Mouse (Mus musculus) cortical plate, adult 2 months (tissue): Measurements from ENCODE around the gene Cdipt. TPM values are rescaled to one million over a fixed set of nuclear protein-coding genes. Genes with fewer than 3 reads are reported as not detected.
A peak's percentile ranks its signal among the peaks of the same experiment; 100 is the strongest.

Experiments used
- H3K27ac ChIP-seq: fragments of 200-500 bp; 2 replicates; pipeline ENCODE4 v1.5.1; 2012; ENCODE audit warnings: low read length, control low read depth, inconsistent platforms; ENCODE audit not compliant: insufficient read depth
- H3K4me1 ChIP-seq: fragments of 200-500 bp; 2 replicates; pipeline ENCODE4 v1.6.1; 2011; ENCODE audit warnings: low read length; ENCODE audit not compliant: control insufficient read depth, insufficient read depth
- H3K4me3 ChIP-seq: fragments of 200-500 bp; 2 replicates; pipeline ENCODE4 v1.5.1; 2011; ENCODE audit warnings: mild to moderate bottlenecking, low read length, control low read depth; ENCODE audit not compliant: insufficient read depth
- CTCF ChIP-seq: fragments of 200-500 bp; IDR thresholded peaks from 2 replicates; pipeline ENCODE4 v1.5.1; 2011; ENCODE audit warnings: mild to moderate bottlenecking, control low read depth, low read length; ENCODE audit not compliant: insufficient read depth; ENCODE audit errors: extremely low read depth
- POLR2A ChIP-seq: fragments of 200-500 bp; IDR thresholded peaks from 2 replicates; pipeline ENCODE4 v1.6.1; 2011; ENCODE audit warnings: mild to moderate bottlenecking, low read length, control low read depth; ENCODE audit not compliant: insufficient read depth; ENCODE audit errors: extremely low read depth
- polyA plus RNA-seq: library from polyadenylated mRNA; depleted of rRNA; stranded (reverse); fragments of >200 nt; gene quantifications from 2 replicates; pipeline ENCODE4 v1.2.3, GENCODE M21; 2012

Cdipt gene
- polyA plus RNA-seq, 1 experiment: 253 TPM

DNA sequence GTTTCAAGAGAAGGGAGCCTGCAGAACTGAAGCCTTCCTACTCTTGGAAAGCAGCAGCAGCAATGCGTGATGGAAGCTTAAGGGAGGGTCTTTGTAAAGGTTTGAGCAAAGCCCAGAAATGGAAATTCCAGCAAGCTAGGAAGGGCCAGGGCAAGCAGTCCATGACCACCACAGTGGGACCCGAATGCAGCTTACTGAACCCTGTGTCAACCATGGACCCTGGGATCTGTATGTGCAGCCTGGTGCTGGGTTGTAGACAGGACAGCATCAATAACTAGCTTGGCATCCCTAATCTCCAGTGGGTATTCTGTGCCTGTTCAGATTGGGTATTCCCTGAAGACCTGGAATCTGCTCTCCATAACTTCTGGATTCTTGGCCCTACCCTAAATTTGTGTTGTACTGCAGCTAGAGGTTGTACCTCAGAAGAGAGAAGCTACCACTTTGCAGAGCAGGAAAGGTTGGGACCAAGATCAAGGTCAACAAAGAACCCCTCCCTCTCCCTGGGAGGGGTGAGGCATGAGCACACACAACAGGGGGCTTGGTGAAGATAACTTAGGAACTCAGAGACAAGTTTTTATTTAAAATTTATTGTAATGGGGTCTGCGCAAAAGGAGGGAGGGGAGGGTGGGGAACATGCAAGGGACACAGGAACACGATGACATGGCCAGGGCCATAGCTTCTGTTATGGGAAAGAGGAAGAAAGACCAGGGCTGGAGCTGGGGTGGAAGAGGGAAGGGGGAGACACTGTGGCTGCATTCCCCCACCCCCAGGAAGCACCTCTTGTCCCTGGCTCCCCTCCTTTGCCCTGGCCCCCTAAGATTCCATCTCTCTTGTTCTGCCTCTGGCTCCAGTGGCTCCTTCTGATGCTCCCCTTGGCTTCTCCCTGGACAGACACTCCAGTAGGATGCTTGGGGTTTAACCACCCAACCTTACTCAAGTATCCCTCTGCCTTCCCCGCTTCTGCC is 46.1 kb downstream of the Cdipt start:
- H3K4me3 ChIP-seq: peak overlapping the region; percentile 85
- TF ChIP-seq POLR2A (peak; percentile 35; the same call in 1 of the 2 replicates), CTCF (no peak)
- peak overlapping the region; percentile 37 for H3K27ac ChIP-seq
- H3K4me1 ChIP-seq: peaks cover 11% of the 10 kb centered on the region

DNA sequence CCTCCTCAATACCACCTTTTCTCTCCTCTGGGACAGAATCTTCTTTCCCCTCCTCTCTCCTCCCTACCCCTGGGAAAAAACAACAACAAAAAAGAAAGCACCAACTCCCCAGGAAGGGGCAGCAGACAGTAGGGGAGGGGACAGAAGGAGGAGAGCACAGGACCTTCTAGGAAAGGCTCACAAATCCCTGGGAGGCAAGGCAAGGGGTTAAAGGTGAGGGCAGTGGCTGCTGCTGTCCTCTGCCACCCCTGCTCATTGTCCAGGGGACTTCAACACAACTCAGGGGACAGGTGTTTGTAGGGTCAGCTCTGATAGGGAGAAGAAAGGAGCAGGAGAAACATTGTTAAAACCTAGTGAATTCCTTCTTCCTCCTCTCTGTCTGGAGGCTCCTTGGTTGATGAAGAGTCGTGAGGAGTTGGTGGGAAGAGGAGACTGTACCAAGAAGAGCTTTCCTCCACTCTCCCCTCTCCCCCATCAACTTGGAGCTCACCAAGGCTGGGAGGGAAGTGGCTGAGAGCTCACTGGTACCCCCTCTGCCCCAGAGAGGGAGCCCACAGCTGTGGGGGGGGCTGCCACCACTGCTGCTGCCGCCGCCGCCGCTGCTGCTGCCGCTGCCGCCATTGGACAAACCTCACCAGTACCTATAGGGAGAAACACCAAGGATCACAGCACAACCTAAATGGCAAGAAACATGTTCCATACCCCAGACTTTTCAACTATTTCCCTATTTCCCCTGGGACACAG is 47.0 kb downstream of the Cdipt start:
- TF ChIP-seq POLR2A (no peak), CTCF (no peak)

DNA sequence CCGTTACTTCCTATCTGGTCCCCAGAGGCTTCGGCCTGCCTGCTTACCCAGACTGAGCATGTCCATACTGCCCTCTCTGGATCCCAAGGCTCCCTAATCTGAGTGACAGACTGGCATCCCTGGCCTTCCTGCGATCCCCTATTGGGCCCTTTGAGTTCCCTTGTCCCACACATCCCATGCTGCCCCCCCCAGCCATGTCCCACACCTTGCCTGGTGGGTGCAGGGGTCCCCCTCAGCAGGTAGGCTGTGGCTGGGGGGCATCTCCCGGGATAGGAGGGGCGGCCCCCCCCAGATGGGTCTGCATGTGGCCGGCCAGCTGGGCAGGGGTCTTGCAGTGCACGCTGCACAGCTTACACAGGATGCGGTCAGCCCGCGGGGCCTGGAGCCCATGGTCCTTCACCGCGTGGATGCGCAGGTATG is 47.6 kb downstream of the Cdipt start:
- TF ChIP-seq CTCF (no peak), POLR2A (no peak)
- no peak overlapping the region; the same call in 1 of the 2 replicates for H3K4me3 ChIP-seq
- H3K27ac ChIP-seq: no peak overlapping the region
- peaks cover 11% of the 10 kb centered on the region for H3K4me1 ChIP-seq

More for the DNA sequence above, 47.0 kb downstream of the Cdipt start:
- peaks cover 11% of the 10 kb centered on the region for H3K4me1 ChIP-seq
- no peak overlapping the region for H3K27ac ChIP-seq
- no peak overlapping the region for H3K4me3 ChIP-seq

DNA sequence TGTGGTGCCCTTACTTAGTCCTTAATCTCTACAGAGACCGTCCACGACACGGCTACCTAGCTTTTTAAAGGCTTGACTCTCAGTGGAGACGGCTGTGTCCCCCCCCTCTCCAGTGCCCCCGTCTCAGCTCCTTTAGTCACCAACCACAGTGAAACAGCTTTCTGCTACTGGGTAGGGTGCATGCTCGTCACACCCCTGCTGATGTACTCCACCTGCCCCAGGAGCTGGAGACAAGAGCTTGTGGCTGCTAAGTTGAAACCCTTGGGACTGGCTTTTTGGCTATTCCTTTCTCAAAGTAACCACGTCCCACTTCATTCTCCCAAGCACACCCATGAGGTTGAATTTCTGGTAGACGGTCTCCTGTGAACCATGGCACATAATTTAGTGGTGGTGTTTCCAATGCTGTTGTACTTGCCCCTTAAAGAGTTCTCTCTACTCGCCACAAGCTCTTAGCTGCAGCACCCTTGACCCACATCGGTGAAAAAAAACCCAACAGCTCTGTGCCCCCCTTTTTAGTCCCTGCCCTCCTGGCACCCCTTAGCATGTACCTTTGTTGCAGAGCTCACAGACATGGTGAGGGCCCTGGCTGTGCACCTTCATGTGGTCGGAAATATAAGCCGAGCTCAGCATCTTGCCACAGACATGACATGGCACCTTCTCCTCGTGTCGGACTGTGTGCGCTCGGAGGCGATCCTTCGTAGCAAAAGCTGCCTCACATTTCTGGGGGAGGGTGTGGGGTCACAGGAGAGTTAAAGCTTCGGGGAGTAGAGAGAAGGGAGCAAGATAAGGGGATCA is 48.4 kb downstream of the Cdipt start:
- Histone ChIP-seq H3K4me3 (peak overlapping the region; percentile 43), H3K27ac (peak overlapping the region; percentile 14; the same call in 1 of the 2 replicates), H3K4me1 (peaks cover 11% of the 10 kb centered on the region)
- no peak for TF ChIP-seq POLR2A

DNA sequence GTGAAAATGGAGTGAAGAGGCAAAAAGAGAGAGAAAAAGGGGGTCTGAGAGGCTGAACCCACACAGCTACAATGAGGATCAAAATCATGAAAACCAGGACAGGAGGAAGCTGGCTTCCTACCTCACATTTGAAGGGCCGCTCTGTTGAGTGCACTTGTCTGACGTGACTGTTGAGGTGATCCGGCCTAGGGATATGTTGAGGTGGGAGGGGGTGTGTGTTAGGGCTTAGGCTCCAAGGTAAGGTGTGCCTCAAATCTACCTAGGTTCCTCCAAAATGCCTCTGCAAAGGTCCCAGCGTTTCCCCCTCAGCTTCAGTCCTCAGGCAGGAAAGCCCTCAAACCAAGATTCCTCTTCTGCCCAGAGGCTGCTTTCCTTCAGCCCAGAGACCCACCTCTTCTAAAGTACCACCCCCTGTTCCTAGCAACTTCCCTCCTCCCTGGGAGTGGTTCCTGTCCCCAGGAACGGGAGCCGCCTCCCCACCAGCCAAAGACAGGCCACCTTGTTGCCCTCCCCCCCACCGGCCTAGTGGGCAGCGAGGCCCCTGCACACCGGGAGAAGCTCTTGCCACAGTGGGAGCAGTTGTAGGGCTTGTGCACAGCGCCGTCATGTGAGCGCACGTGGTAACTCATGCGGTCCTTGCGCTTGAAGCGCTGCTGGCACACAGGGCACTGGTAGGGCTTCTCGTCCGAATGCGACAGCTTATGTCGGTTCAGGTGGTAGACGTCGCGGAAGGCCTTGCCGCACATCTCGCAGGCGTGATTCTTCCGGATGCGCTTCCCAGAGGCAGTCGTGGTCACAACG is 49.2 kb downstream of the Cdipt start:
- TF ChIP-seq CTCF (peak; percentile 30; the same call in 1 of the 2 replicates), POLR2A (peak; percentile 62)
- Histone ChIP-seq H3K4me3 (peak overlapping the region; percentile 43), H3K4me1 (peaks cover 11% of the 10 kb centered on the region), H3K27ac (peak overlapping the region; percentile 99)

DNA sequence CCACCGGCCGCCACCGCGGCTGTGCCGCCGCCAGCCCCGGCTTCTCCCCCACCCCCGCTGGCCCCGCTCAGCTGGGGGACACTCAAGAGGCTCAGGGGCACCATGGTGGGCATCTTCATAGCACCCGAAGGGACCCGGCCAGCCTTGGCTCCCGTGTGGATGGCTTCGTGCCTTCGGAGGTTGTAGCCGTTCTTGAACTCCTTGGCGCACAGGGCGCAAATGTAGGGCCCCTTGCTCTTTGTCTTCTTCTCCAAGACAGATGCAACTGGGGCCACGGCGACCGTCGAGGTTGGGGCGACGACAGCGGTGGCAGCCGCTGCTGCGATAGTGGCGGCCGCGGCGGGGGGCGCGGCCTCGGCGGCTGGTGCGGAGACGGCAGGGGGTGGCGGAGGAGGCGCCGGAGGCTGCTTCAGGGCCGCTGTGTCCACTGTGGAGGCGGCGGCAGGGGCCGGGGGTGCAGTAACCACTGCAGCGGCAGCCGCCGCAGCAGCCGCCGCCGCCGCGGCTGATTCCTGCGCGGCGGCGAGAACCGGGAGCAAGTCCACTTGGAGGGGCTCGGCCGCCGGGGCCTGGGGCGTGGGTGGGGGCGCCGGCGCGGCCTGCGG is 49.9 kb downstream of the Cdipt start:
- peaks cover 11% of the 10 kb centered on the region for H3K4me1 ChIP-seq
- H3K4me3 ChIP-seq: peak overlapping the region; percentile 43
- peak overlapping the region; percentile 99 for H3K27ac ChIP-seq
- no peak for TF ChIP-seq POLR2A
- TF ChIP-seq CTCF: no peak

DNA sequence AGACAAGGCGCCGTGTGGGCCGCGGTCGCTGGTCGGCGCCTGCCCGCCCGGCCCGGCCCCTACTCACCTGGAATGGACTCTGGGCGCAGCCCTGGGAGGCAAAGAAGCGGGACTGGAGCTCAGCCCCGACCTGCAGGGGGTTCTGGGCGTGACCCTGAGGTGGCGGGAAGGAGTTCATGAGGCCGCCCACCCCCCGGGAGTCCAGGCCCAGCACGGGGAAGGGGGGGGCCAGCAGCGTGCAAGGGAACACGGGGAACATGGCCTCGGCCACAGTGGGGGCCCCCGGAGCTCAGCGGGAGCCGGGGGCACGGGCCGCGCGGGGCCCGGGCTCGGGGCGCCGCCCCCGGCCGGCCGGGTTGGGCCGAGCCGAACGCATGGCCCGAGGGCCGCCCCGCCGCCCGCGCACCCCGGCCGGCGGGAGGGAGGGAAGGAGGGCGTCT is 50.5 kb downstream of the Cdipt start:
- peaks cover 11% of the 10 kb centered on the region for H3K4me1 ChIP-seq
- H3K27ac ChIP-seq: peak overlapping the region; percentile 99
- TF ChIP-seq POLR2A: no peak
- TF ChIP-seq CTCF: no peak
- peak overlapping the region; percentile 43 for H3K4me3 ChIP-seq

DNA sequence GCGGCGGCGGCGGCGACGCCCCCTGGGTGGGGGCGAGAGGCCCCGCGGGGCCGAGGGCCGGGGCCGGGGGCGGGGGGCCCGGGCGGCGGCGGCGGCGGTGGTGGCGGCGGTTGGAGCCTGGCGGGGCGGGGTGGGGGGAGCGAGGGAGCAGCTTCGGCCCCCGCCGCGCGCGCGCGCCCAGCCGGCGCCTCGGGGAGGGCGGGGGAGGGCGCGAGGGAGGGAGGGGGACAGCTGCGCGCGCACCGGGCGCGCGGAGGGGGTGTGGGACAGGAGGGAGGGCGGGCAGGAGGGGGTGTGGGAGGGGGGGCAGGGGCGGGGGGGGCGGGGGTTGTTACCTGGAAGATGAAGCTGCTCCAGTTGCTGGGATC is 50.9 kb downstream of the Cdipt start:
- H3K4me3 ChIP-seq: peak overlapping the region; percentile 60
- TF ChIP-seq POLR2A (no peak), CTCF (no peak)
- no peak overlapping the region for H3K27ac ChIP-seq
- peaks cover 10% of the 10 kb centered on the region for H3K4me1 ChIP-seq
